Mouse (Mus musculus): ENCODE results near the gene Jph3. TPM values are rescaled to one million over a fixed set of nuclear protein-coding genes. Genes with fewer than 3 reads are reported as not detected.

Jph3 gene
- polyA plus RNA-seq, 1 experiment = not detected

- TF ChIP-seq POLR2A (IDR thresholded peaks at IDR 0.05; ENCODE audit: low read depth, low read length) = no peak
- no peak for TF ChIP-seq CTCF (IDR thresholded peaks at IDR 0.05; ENCODE audit: borderline replicate concordance, insufficient read depth, low read length)
- peaks cover 3% of the 10 kb centered on the region; the same call in 1 of the 2 replicates for H3K4me1 ChIP-seq (ENCODE audit: control insufficient read depth, insufficient read depth, low read length)
- H3K27ac ChIP-seq (ENCODE audit: insufficient read depth, low read length) = no peak overlapping the region
- H3K4me3 ChIP-seq (ENCODE audit: insufficient read depth, low read length) = no peak overlapping the region
Observed at GRCm38 (mm10) chr8:121820840-121821239, 91.4 kb downstream of the Jph3 start.

GRCm38 (mm10) chr8:121821320-121821719 is 91.9 kb downstream of the Jph3 start:
- TF ChIP-seq POLR2A (IDR thresholded peaks at IDR 0.05; ENCODE audit: low read depth, low read length) (no peak), CTCF (IDR thresholded peaks at IDR 0.05; ENCODE audit: borderline replicate concordance, insufficient read depth, low read length) (no peak)
- H3K4me3 ChIP-seq (ENCODE audit: insufficient read depth, low read length) = no peak overlapping the region

GRCm38 (mm10) chr8:121821770-121822169 is 92.3 kb downstream of the Jph3 start:
- Histone ChIP-seq H3K27ac (ENCODE audit: insufficient read depth, low read length) (no peak overlapping the region), H3K4me3 (ENCODE audit: insufficient read depth, low read length) (no peak overlapping the region), H3K4me1 (ENCODE audit: control insufficient read depth, insufficient read depth, low read length) (peaks cover 3% of the 10 kb centered on the region; the same call in 1 of the 2 replicates)
- TF ChIP-seq CTCF (IDR thresholded peaks at IDR 0.05; ENCODE audit: borderline replicate concordance, insufficient read depth, low read length) (no peak), POLR2A (IDR thresholded peaks at IDR 0.05; ENCODE audit: low read depth, low read length) (no peak)

More at GRCm38 (mm10) chr8:121821320-121821719, 91.9 kb downstream of the Jph3 start:
- H3K27ac ChIP-seq (ENCODE audit: insufficient read depth, low read length) = no peak overlapping the region
- H3K4me1 ChIP-seq (ENCODE audit: control insufficient read depth, insufficient read depth, low read length) = peaks cover 3% of the 10 kb centered on the region; the same call in 1 of the 2 replicates

GRCm38 (mm10) chr8:121827726-121828125 is 98.3 kb downstream of the Jph3 start:
- no peak overlapping the region for H3K4me3 ChIP-seq (ENCODE audit: insufficient read depth, low read length)
- TF ChIP-seq CTCF (IDR thresholded peaks at IDR 0.05; ENCODE audit: borderline replicate concordance, insufficient read depth, low read length) (no peak), POLR2A (IDR thresholded peaks at IDR 0.05; ENCODE audit: low read depth, low read length) (no peak)
- no peak overlapping the region for H3K27ac ChIP-seq (ENCODE audit: insufficient read depth, low read length)
- no peaks in the 10 kb centered on the region for H3K4me1 ChIP-seq (ENCODE audit: control insufficient read depth, insufficient read depth, low read length)

- Histone ChIP-seq H3K4me1 (ENCODE audit: control insufficient read depth, insufficient read depth, low read length) (no peaks in the 10 kb centered on the region), H3K4me3 (ENCODE audit: insufficient read depth, low read length) (peak overlapping the region; percentile 85), H3K27ac (ENCODE audit: insufficient read depth, low read length) (no peak overlapping the region)
- no peak for TF ChIP-seq POLR2A (IDR thresholded peaks at IDR 0.05; ENCODE audit: low read depth, low read length)
- no peak for TF ChIP-seq CTCF (IDR thresholded peaks at IDR 0.05; ENCODE audit: borderline replicate concordance, insufficient read depth, low read length)
Observed at GRCm38 (mm10) chr8:121828376-121829023, 99.1 kb downstream of the Jph3 start.

- Histone ChIP-seq H3K4me3 (ENCODE audit: insufficient read depth, low read length) (peak within 1 kb of the TSS; percentile 85), H3K4me1 (ENCODE audit: control insufficient read depth, insufficient read depth, low read length) (no peaks in the 10 kb centered on the region), H3K27ac (ENCODE audit: insufficient read depth, low read length) (peak within 1 kb of the TSS; percentile 20; the same call in 1 of the 2 replicates)
- TF ChIP-seq POLR2A (IDR thresholded peaks at IDR 0.05; ENCODE audit: low read depth, low read length) (peak; percentile 85), CTCF (IDR thresholded peaks at IDR 0.05; ENCODE audit: borderline replicate concordance, insufficient read depth, low read length) (no peak)
Observed at GRCm38 (mm10) chr8:121829048-121829776, 99.8 kb downstream of the Jph3 start, which contains the start of gene Klhdc4. Klhdc4 (minus strand) TSS chr8:121829569.

GRCm38 (mm10) chr8:121829777-121830362 is 100.4 kb downstream of the Jph3 start:
- Histone ChIP-seq H3K27ac (ENCODE audit: insufficient read depth, low read length) (peak overlapping the region; percentile 20; the same call in 1 of the 2 replicates), H3K4me1 (ENCODE audit: control insufficient read depth, insufficient read depth, low read length) (no peaks in the 10 kb centered on the region)
- no peak for TF ChIP-seq CTCF (IDR thresholded peaks at IDR 0.05; ENCODE audit: borderline replicate concordance, insufficient read depth, low read length)

GRCm38 (mm10) chr8:121832061-121832460 is 102.6 kb downstream of the Jph3 start:
- TF ChIP-seq POLR2A (IDR thresholded peaks at IDR 0.05; ENCODE audit: low read depth, low read length) (no peak), CTCF (IDR thresholded peaks at IDR 0.05; ENCODE audit: borderline replicate concordance, insufficient read depth, low read length) (no peak)
- no peak overlapping the region for H3K4me3 ChIP-seq (ENCODE audit: insufficient read depth, low read length)
- H3K4me1 ChIP-seq (ENCODE audit: control insufficient read depth, insufficient read depth, low read length) = no peaks in the 10 kb centered on the region
- H3K27ac ChIP-seq (ENCODE audit: insufficient read depth, low read length) = peak overlapping the region; percentile 95

More at GRCm38 (mm10) chr8:121829777-121830362, 100.4 kb downstream of the Jph3 start:
- peak overlapping the region; percentile 37 for H3K4me3 ChIP-seq (ENCODE audit: insufficient read depth, low read length)

GRCm38 (mm10) chr8:121832503-121832902 is 103.1 kb downstream of the Jph3 start:
- Histone ChIP-seq H3K4me3 (ENCODE audit: insufficient read depth, low read length) (no peak overlapping the region), H3K27ac (ENCODE audit: insufficient read depth, low read length) (peak overlapping the region; percentile 95), H3K4me1 (ENCODE audit: control insufficient read depth, insufficient read depth, low read length) (no peaks in the 10 kb centered on the region)
- TF ChIP-seq POLR2A (IDR thresholded peaks at IDR 0.05; ENCODE audit: low read depth, low read length) = no peak
- TF ChIP-seq CTCF (IDR thresholded peaks at IDR 0.05; ENCODE audit: borderline replicate concordance, insufficient read depth, low read length) = no peak
